Mouse (Mus musculus) mesoderm, embryonic 11.5 days (tissue): Measurements from ENCODE around the gene Ep300.
"Not testable (repeated sequence)": the region's sequence is repeated elsewhere in the genome, so short reads cannot be mapped to it uniquely, and the experiment has no call there.

Experiments
- DNase-seq: peaks from one replicate; pipeline ENCODE4 v3.0.0-alpha.2; 2012; ENCODE audit warnings: low read depth, low spot score

Ep300 gene

GRCm38 (mm10) chr15:81700601-81701000 lies 115.5 kb downstream of the Ep300 start:
- no peak for DNase-seq

- not testable (repeated sequence) for DNase-seq
Observed at GRCm38 (mm10) chr15:81701350-81701749, 116.2 kb downstream of the Ep300 start.
